Mouse (Mus musculus) ZHBTc4 (cell line): ENCODE results near the gene Setd4.

Experiments used
- DNase-seq: peaks from one replicate; pipeline ENCODE4 v3.0.0-alpha.2; 2011; ENCODE audit warnings: low read depth, low spot score

The Setd4 gene

DNA sequence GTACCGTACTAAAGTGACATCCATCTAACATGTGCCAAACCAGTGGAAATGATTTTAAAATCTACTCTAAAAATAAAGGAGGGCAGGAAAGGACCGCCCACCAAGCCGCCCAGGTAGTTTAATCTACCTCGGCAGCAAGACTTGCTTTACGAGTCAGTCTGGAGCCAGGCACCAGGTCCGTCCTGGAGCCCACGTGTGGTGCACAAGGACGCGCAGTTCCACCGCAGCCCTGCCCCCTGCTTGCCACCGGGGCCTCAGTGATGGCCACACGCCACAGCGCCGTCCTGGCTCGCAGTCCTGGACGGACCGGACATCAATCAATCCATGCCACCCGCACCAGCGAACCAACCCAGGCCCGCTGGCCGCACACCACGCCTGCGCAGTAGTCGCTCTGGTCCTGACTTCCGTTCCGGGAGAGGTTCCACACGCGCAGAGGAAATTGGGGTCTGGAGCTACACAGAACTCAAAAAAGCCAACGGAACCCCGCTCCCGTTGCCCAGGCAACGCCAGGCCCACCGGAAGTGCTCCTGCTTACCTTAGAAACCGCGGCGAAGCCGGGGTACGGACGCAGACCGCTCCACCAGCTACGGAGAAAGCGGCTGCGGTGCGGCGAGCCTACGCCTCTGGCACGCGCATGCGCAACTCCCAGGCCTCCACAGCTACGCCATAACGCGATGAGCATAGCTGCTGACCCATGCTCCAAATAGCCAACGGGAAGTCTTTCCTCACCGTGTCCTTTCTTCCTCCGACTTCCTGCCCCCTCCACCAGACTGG lies at the start of gene Setd4:
TSS of gene Setd4 (minus strand) at position 625 of the 774 bp plus-strand sequence.
- DNase-seq = peak; percentile 92

DNA sequence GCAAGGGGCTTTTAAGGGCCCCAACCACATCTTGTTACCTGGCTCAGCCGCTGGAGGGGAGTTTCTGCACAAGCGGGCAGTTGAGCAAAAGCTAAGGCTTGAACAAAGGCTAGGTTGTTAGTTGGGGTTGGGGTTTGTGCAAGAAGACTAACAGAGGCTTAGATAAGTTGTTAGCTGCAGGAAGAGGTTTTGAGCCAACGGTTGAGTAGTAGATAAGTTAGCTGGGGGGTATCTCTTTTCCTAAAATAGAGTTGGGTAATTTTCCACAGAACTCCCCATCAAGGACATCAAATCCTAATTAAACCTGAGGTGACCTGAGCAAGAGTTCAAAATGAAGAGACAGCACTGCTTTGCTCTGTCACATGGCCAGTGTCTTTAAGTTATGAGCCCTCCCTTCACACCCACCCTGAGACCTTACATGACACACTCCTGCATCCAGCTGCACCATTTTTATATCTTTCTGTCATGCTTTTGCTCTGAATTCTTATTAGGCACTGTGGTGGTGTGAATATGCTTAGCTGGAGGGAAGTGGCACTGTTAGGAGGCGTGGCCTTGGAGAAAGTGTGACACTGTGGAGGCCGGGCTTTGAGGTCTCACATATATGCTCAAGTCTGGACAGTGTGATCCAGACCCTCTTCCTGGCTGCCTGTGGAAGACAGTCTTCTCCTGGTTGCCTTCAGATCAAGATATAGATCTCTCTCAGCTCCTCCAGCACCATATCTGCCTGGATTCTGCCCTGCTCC lies 44.7 kb upstream of the Setd4 start:
- no peak for DNase-seq

DNA sequence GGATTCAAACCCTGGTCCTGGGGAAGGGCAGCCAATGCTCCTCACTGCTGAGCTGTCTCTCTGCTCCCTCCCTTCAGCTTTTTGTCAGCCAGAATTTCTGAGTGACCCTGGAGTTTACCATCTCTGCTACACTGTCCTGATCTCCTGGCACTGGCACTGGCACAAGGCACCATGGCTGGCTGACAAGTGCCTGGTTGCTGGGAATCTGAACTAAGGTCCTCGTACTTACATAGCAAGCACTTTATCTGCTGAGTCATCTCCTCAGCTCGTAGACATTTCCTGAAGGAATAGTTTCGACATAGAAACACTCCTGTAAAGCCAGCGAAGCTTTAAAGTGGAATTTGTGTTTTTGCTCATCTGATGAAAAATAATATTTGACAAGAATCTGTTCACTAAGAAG lies 40.1 kb upstream of the Setd4 start:
- no peak for DNase-seq

DNA sequence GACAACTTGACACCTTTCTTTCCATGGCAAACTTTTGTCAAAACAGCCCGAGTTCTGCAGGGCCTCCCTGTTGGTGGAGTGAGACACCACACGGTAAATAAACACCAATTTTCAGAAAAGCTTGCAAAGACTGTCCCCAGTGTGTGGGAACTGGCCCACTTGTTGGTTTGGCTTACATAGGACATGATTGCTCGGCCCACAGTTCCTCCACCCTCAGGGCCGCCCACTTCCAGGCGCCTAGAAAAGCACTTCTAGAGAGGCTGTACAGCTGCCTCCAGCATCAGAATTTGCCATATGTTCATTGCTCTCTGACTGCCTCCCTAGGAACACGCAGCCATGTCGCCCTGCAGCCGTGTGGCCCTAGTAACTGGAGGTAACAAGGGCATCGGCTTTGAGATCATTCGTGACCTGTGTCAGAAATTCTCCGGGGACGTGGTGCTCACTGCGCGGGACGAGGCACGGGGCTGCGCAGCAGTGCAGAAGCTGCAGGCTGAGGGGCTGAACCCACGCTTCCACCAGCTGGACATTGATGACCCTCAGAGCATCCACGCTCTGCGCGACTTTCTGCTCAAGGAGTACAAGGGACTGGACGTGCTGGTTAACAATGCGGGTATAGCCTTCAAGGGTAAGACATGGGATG lies 24.0 kb upstream of the Setd4 start, which contains the start of gene Gm5678:
TSS of gene Gm5678 (plus strand) at position 337 of the 640 bp plus-strand sequence.
- no peak for DNase-seq

DNA sequence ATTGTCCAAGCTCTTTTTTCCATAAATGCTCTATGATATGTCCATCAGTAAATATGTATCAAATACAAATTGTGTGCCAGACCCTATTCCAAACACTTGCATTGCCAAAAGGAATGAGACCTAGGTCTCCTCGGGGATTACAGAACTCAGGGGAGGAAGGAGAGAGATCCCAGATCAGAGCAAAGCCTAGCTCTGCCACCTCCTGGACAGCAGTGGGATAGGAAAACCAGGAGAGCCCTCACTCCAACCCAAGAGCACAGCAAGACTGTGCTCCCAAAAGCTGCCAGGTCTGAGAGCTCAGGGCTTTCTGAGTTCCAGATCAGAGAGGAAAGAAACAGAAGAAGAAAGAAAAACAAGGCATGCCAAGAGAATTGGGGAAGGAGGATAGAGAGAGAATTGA lies 22.9 kb upstream of the Setd4 start:
- peak; percentile 74 for DNase-seq

DNA sequence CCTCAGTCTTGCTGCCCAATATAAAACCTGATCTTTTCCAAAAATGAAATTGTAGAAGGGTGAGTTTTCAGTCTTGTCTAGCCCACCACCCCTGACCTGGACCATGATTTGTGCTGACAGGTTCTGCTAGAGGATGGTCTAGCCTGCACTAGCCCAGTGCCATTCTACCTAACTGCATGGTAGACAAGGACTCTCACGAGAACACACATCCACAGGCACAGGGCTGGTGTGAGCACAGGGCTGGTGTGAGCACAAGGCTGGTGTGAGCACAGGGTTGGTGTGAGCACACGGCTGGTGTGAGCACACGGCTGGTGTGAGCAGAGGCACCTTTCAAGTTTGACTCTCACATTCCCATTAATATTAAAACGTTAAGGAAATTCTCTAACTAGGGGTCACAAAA lies 20.8 kb upstream of the Setd4 start:
- no peak for DNase-seq

DNA sequence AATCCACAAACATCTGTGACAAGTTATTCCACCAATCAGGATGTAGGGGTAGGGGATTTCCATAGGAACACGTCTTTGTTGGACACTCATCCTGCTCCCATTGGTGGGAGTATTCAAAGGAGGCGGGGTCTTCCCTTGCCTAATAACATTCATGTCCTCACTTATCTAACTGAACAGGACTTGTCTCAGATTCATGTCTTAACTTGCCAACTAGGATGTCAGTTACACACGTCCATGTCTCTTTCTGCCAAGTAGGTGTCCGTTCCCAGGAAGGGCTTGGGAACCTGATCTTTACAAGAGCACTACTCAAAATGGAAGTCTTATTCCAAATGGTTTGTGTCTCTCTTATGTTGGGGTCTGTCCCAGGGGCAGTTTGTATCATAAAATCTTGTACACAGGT lies 19.9 kb upstream of the Setd4 start:
- DNase-seq = peak; percentile 0

DNA sequence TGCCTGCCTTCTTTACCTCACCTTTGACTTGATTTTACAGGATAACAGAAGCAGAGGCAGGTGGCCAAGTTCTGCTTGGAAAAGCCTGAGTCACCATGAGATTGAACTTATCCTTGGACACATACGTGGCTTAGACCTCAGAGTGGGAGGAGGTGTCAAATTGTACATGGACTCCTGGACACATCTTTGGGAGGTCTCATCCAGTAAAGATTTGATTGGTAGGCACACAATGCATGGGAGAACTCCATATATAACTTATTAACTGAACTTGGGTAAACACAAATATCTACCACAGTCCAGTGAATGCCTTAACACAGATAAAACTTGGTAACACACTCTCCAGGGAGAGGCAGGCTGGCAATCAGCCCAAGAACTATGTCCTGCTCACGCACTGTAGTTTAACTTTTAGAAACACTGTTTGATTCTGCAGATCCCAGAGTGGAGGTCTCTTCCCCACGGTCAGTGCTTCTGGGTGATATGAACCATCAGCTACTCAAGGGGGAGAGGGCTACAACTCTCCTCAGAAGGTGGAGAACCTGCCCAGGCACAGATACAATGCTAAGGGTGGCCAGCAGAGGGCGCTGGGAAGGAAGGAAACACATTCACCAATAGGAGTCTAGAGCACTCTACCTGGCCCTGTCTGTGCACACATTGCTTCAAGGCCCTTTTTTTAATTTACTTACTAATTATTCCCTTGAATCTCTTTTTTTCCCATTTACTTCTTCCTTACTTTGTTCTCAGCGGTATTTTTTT lies 11.4 kb upstream of the Setd4 start:
- peak; percentile 81 for DNase-seq

DNA sequence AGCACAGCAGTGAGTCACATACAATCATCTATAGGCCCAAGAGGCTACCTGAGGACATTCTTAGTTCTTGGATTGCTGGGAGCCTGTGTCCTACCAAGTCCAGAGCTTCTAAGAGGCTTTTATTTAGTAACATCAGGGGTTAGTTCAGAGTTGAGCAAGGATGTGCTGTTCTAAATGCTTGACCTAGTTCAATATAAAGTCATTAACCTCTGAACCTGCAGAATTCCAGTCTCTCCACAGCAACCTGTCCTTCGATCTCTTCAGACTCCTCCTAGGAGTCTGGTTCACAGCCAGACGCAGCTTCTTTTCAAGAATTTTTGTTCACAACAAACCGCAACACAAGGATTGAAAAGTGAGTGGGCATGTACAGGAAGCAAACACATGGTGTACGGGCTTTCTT lies 7.1 kb upstream of the Setd4 start:
- no peak for DNase-seq

DNA sequence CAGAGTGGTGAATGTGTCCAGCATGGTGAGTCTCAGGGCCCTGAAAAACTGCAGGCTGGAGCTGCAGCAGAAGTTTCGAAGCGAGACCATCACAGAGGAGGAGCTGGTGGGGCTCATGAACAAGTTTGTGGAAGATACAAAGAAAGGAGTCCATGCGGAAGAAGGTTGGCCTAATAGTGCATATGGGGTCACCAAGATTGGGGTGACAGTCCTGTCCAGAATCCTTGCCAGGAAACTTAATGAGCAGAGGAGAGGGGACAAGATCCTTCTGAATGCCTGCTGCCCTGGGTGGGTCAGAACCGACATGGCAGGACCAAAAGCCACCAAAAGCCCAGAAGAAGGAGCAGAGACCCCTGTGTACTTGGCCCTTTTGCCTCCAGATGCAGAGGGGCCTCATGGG lies 5.9 kb upstream of the Setd4 start:
- DNase-seq = peak; percentile 0

DNA sequence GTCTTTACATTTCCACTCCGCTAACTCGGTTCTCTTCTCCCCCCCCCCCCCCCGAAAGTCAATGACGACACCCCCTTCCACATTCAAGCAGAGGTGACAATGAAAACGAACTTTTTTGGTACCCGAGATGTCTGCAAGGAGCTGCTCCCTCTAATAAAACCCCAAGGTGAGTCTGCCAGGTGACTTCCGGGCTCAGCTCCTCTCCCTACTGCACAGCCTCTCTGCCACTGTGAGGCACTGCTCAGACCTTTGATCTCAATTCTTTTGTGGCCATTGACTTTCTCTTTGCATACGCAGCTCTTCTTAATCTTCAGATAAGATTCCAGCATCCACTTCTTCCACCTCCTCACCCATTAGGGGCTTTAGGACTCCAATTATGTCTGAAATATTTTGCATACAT lies 4.9 kb upstream of the Setd4 start:
- peak; percentile 2 for DNase-seq

DNA sequence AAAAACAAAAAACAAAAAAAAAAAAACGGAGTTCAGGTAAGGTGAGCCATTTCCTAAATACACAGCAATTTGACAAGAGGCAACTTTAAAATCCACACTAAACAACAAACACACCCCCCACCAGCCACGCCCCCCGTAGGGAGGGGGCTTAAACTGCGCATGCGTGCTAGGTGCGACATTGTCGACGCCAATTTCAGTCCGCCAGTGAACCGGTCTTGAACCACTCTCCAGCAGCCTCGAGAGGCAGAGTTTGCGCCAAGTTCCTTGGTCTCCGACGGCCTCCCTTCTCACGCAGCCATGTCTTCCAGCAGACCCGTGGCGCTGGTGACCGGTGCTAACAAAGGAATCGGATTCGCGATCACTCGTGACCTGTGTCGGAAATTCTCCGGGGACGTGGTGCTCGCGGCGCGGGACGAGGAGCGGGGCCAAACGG lies 3.8 kb upstream of the Setd4 start:
- DNase-seq = peak; percentile 94

DNA sequence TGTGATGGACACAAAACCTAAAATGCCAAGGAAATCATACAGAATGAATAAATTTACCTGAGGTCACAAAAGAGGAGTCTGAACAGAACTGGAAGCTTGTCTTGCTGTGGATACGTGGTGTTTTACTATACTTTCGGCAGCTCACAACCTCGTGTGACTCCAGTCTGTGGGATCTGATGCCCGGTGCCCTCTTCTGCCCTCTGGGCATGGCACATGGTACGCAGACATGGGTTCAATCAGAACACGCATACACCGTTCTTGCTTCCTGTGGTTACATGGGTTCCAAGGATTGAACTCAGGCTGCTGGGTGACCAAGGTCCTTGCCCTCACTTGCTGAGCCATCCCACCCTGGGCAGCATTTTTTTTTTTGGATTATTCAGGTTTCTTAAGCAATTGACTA lies 2.3 kb upstream of the Setd4 start:
- DNase-seq = peak; percentile 0

DNA sequence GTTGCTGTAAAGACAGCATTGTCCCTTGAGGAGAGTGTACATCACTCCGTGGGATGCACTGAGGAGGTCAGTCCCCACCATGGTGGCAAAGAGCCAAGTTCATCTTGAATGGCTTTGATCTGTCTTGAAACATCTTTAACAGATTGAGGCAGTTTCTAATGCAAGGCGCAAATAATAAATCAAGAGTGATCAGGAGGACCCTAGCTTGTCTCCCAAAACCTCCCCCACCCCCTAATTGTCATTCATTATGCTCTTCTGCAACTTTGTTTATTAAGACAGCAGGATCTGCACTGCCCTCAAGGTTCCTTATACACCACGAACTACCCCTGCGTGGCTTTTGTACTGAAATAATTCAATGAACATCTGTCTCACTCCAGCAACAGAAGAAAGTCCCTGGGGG lies 1.7 kb upstream of the Setd4 start, which contains the start of gene Cbr1:
TSS of gene Cbr1 (plus strand) at position 301 of the 400 bp plus-strand sequence.
- DNase-seq = peak; percentile 0

DNA sequence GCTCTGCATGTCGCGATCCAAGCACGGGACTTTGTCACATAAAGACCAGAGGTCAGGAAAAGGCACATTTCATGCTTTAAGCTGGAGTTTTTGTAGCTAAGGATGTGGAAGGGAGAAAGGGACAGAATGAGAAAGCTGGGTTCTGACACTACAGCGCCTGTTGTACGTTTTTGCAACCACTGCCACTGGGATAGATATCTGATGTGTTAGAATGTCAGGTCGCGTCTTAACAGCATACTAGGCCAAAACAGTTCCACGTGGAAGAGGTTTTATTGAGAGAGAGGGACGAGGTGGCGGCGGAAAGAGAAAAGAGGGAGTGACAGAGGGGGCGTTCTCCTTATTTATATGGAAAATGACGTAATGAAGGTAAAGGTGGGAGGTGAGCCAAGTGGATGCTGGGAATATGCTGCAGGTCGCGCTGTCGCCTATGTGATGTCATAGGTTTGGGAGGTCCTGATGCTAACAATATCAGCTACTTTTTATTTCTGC lies 662 bp upstream of the Setd4 start:
- peak; percentile 69 for DNase-seq

DNA sequence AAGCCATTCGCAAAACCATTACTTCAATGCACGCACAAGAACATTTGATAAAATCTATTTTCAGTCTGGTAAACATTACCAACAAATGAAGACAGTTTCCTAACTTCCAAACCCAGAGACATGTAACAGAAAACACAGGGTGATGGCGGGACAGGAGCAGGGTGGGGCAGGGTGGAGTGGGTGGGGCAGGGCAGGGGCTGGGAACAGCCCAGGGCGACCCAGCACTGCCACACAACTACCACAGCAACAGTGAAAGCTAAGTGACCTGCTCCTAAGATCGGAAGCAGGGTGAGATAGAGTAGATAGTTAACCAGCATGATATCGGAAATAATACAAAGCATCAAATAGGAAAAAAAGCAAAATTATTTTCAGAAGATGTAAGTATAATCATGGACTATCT lies 4.4 kb downstream of the Setd4 start:
- no peak for DNase-seq

DNA sequence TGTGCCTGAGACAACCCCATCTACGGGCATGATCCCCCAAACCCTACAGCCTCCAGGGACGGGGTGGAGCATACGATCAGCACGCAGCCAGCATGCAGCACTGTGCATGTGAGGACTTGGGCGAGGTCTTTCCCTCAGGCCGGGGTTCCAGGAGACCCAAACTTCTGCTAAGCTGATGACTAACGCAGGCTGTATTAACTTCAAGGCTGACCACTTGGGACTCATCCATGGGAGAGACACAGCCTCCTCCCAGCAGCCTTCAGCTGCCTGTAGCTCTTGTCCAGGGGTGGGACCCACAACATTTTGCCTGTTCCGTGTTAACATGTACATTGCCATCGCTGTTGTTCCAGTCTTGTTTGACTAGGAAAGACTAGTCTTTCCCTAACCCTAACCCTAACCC lies 6.3 kb downstream of the Setd4 start:
- no peak for DNase-seq

DNA sequence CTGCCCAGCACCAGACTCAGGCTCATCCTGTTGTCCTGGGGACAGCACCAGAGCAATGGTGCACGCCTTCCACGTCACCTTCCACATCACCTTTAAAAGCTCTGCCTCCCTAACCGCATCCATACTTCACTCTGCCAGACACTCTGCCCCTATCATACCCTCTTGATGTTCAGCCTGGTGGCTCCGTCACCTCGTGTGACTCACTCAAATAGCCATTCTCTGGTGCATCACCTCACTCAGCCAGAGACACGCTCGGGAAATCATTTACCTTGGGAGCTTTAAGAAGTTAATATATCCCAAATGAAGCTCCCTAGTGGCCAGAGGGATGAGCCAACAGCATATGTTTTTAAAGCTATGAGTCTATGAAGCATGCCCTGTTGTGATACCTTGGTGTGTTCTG lies 7.1 kb downstream of the Setd4 start:
- no peak for DNase-seq

DNA sequence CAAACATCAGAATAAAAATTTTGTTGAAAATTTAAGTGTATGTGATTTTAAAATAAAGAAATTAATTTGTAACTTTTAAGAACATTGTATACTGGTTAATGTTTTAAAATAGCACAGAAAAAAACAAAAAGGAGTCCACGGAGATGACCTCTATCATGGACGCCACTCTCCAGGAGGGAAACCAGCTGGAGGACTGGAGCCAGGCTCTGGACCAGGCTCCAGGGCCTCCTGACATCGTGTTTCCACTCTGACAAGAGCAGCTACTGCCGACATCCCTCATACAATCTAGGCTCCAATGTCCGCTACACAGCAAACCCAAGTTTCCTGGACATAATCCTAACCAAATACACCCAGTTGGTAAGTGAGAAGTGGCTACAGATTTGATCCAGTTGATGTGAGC lies 8.1 kb downstream of the Setd4 start:
- DNase-seq = no peak

DNA sequence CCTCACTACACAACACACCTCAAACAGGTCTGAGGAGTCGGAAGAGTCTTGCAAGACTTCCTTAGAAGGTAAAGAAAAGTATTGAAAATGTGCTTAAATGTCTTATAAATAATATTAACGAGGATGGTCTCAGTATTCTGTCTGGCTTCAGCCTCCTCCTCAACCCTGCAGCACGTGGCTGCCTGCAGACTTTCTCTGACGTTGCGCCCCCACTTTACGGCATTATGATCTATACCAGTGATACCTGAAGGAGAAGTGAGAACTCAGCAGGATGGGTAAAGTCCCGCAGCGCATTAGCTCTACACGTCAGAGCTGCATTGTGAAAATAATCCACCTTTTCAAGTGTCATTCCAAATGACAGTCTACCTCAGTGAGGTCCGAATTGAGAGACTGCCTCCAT lies 9.4 kb downstream of the Setd4 start:
- DNase-seq = no peak

DNA sequence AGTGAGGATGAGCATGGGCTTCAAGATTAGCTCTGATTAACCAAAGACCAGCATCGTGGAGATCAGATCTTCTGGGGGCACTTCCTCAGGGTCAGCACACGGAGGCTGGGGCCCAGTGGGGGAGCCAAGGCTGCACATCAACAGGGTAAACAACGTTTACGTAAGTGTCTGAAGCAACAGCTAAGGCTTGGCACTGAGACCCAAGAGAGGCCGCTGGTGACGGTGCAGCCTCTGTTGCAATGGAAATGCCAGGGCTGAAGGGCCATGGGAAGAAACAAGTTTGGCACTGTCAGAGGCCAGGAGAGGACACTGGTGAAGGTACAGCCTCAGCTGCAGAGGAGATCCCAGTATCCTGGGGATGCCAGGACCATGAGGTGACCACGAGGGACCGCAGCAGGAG lies 10.5 kb downstream of the Setd4 start:
- no peak for DNase-seq

DNA sequence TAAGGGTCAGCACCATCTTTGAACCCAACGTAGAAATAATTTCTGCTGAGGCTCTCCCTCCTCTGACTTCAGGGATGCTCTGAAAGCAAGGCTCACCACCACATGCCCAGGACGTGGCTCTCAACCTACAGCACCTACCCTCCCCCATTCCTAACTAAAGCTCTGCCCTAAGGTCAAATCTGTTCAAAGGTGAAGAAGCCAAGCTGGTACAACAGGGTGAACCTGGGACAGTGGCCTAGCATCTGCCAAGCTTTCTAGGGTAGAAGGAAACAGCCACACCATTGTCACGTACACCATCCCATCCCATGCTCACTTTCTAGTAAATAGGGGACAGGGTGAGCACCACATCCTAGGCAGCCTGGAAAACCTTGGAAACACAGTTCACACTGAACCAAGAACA lies 11.2 kb downstream of the Setd4 start:
- DNase-seq = no peak
